Mouse (Mus musculus): ENCODE measurements at regions not wholly inside any gene's neighbourhood (a gene's known extent, or its start where the extent isn't known, plus 50 kb on each side); places are given as distances from the start of the nearest gene placed in this dataset.

- DNase-seq (ENCODE audit: low spot score in 2 of 2): no peak
Measured at GRCm38 (mm10) chr15:88370366-88370765, 229.7 kb upstream of the Zdhhc25 start.

GRCm38 (mm10) chr15:88372039-88372438, 228.1 kb upstream of the Zdhhc25 start:
- no peak for DNase-seq (ENCODE audit: low spot score in 2 of 2)

GRCm38 (mm10) chr15:88373923-88374322, 226.2 kb upstream of the Zdhhc25 start:
- DNase-seq (ENCODE audit: low spot score in 2 of 2): no peak

- no peak for DNase-seq (ENCODE audit: low spot score in 2 of 2)
Measured at GRCm38 (mm10) chr15:88379342-88379741, 220.8 kb upstream of the Zdhhc25 start.

- DNase-seq (ENCODE audit: low spot score in 2 of 2): no peak
Measured at GRCm38 (mm10) chr15:88379951-88380623, 220.0 kb upstream of the Zdhhc25 start.

GRCm38 (mm10) chr15:88381419-88381818, 218.7 kb upstream of the Zdhhc25 start:
- no peak for DNase-seq (ENCODE audit: low spot score in 2 of 2)

- no peak for DNase-seq (ENCODE audit: low spot score in 2 of 2)
Measured at GRCm38 (mm10) chr15:88385943-88386342, 214.2 kb upstream of the Zdhhc25 start.

- DNase-seq (ENCODE audit: low spot score in 2 of 2): no peak
Measured at GRCm38 (mm10) chr15:88386711-88387110, 213.4 kb upstream of the Zdhhc25 start.

- no peak for DNase-seq (ENCODE audit: low spot score in 2 of 2)
Measured at GRCm38 (mm10) chr15:88391822-88392221, 208.3 kb upstream of the Zdhhc25 start.

- no peak for DNase-seq (ENCODE audit: low spot score in 2 of 2)
Measured at GRCm38 (mm10) chr15:88399064-88399463, 201.0 kb upstream of the Zdhhc25 start.

GRCm38 (mm10) chr15:88399989-88400388, 200.1 kb upstream of the Zdhhc25 start:
- DNase-seq (ENCODE audit: low spot score in 2 of 2): no peak

- no peak for DNase-seq (ENCODE audit: low spot score in 2 of 2)
Measured at GRCm38 (mm10) chr15:88400787-88401186, 199.3 kb upstream of the Zdhhc25 start.

GRCm38 (mm10) chr15:88408461-88409379, 191.4 kb upstream of the Zdhhc25 start:
- DNase-seq (ENCODE audit: low spot score in 2 of 2): no peak

GRCm38 (mm10) chr15:88414206-88414605, 185.9 kb upstream of the Zdhhc25 start:
- DNase-seq (ENCODE audit: low spot score in 2 of 2): no peak

GRCm38 (mm10) chr15:88418881-88419280, 181.2 kb upstream of the Zdhhc25 start:
- DNase-seq (ENCODE audit: low spot score in 2 of 2): no peak

- no peak for DNase-seq (ENCODE audit: low spot score in 2 of 2)
Measured at GRCm38 (mm10) chr15:88428441-88428840, 171.7 kb upstream of the Zdhhc25 start.

- DNase-seq (ENCODE audit: low spot score in 2 of 2): no peak
Measured at GRCm38 (mm10) chr15:88430941-88431340, 169.2 kb upstream of the Zdhhc25 start.

GRCm38 (mm10) chr15:88448272-88448671, 151.8 kb upstream of the Zdhhc25 start:
- no peak for DNase-seq (ENCODE audit: low spot score in 2 of 2)

GRCm38 (mm10) chr15:88451241-88451640, 148.9 kb upstream of the Zdhhc25 start:
- no peak for DNase-seq (ENCODE audit: low spot score in 2 of 2)

GRCm38 (mm10) chr15:88468107-88468506, 132.0 kb upstream of the Zdhhc25 start:
- DNase-seq (ENCODE audit: low spot score in 2 of 2): no peak

- DNase-seq (ENCODE audit: low spot score in 2 of 2): no peak
Measured at GRCm38 (mm10) chr15:88468810-88469209, 131.3 kb upstream of the Zdhhc25 start.

GRCm38 (mm10) chr15:88469508-88470455, 130.3 kb upstream of the Zdhhc25 start:
- DNase-seq (ENCODE audit: low spot score in 2 of 2): no peak

Data from urinary bladder, adult 18-20 months (tissue).